In genomic region chr3:69186031-69186430, GRCm38 (mm10) we compare ENCODE assay signal across 35 mouse cellular contexts. TPM values are rescaled to one million over a fixed set of nuclear protein-coding genes. Genes with fewer than 3 reads are reported as not detected.
"Had no signal": no experiment of that assay in that cellular context is flagged by ENCODE, and none has a peak within 500 bp of the region (broad histone marks: within the 10 kb centered on the region; RNA-seq: fewer than 3 reads in every experiment).

No protein-coding gene starts in this region.

- H3K4me2 ChIP-seq: heart, embryonic 11.5 days; heart, embryonic 13.5 days; heart, embryonic 15.5 days; hindbrain, embryonic 12.5 days; hindbrain, embryonic 14.5 days; intestine, embryonic 15.5 days; kidney, embryonic 15.5 days; limb, embryonic 12.5 days had no signal

- H3K9me3 ChIP-seq: heart, embryonic 13.5 days; heart, embryonic 15.5 days; hindbrain, embryonic 10.5 days; hindbrain, embryonic 12.5 days; intestine, embryonic 15.5 days; kidney, embryonic 15.5 days; limb, embryonic 10.5 days; limb, embryonic 12.5 days had no signal

- ATAC-seq: inflammation-experienced regulatory T-cells, adult 6 months; intestine, embryonic 15.5 days; intestine, postnatal 0 days had no signal

- H3K4me3 ChIP-seq: gastrocnemius, adult 2 months; heart, adult 2 months; heart, embryonic 13.5 days; heart, embryonic 15.5 days; hindbrain, embryonic 10.5 days; hindbrain, embryonic 12.5 days; intestine, embryonic 15.5 days; kidney, embryonic 15.5 days; layer of hippocampus, adult 2 months; left cerebral cortex, adult 2 months; limb, embryonic 10.5 days; limb, embryonic 12.5 days had no signal

- H3K27me3 ChIP-seq: heart, embryonic 13.5 days; heart, embryonic 15.5 days; hindbrain, embryonic 12.5 days; intestine, embryonic 15.5 days; kidney, embryonic 15.5 days; limb, embryonic 12.5 days had no signal

- H3K27ac ChIP-seq: gastrocnemius, adult 2 months; heart, adult 2 months; heart, embryonic 13.5 days; heart, embryonic 15.5 days; hindbrain, embryonic 10.5 days; hindbrain, embryonic 12.5 days; hindbrain, embryonic 14.5 days; intestine, embryonic 15.5 days; kidney, embryonic 15.5 days; layer of hippocampus, adult 2 months; left cerebral cortex, adult 2 months; limb, embryonic 10.5 days; limb, embryonic 12.5 days; liver, embryonic 14.5 days had no signal

- H3K9ac ChIP-seq: heart, embryonic 13.5 days; heart, embryonic 15.5 days; hindbrain, embryonic 12.5 days; hindbrain, embryonic 14.5 days; intestine, embryonic 15.5 days; kidney, embryonic 15.5 days; limb, embryonic 12.5 days; liver, embryonic 14.5 days had no signal

- H3K4me1 ChIP-seq: heart, embryonic 15.5 days; hindbrain, embryonic 10.5 days; hindbrain, embryonic 12.5 days; intestine, embryonic 15.5 days; kidney, embryonic 15.5 days; limb, embryonic 10.5 days; limb, embryonic 12.5 days had no signal

- DNase-seq: gastrocnemius, adult 2 months; gastrocnemius, postnatal 10 days; gastrocnemius, postnatal 25 days; kidney, postnatal 10 days; kidney, postnatal 4 days; liver had no signal

- H3K36me3 ChIP-seq: heart, embryonic 13.5 days; heart, embryonic 15.5 days; hindbrain, embryonic 10.5 days; hindbrain, embryonic 12.5 days; intestine, embryonic 15.5 days; kidney, embryonic 15.5 days; limb, embryonic 10.5 days; limb, embryonic 12.5 days had no signal

RNA-seq across cellular contexts. Expression of gene Arl14, which starts 36.2 kb away (rescaled TPM):
- total RNA-seq: gastrocnemius, adult 2 months; gastrocnemius, postnatal 10 days; gastrocnemius, postnatal 25 days; gastrocnemius, postnatal 4 days; granulocyte monocyte progenitor cell, adult 5-6 weeks; heart, adult 2 months; heart, postnatal 10 days; heart, postnatal 25 days; heart, postnatal 4 days; layer of hippocampus, adult 2 months; layer of hippocampus, postnatal 10 days; layer of hippocampus, postnatal 25 days; left cerebral cortex, adult 2 months; left cerebral cortex, postnatal 14 days; left cerebral cortex, postnatal 36 days had no signal
- polyA plus RNA-seq: frontal cortex, adult 2 months; heart, adult 2 months; heart, embryonic 11.5 days; heart, embryonic 13.5 days; heart, embryonic 15.5 days; hindbrain, embryonic 10.5 days; hindbrain, embryonic 12.5 days; hindbrain, embryonic 14.5 days; hindbrain, embryonic 16.5 days; inflammation-experienced regulatory T-cells, adult 6 months; limb, embryonic 10.5 days; limb, embryonic 12.5 days; limb, embryonic 14.5 days; liver, embryonic 14.5 days; liver, embryonic 16.5 days had no signal
